Mouse (Mus musculus) midbrain, embryonic 14.5 days (tissue): ENCODE measurements around the gene Eif4e. TPM values are rescaled to one million over a fixed set of nuclear protein-coding genes. Genes with fewer than 3 reads are reported as not detected.

Source experiments
- ATAC-seq: fragments of 200-750 bp; cut with Nextera tagmentation; 2 replicates; pipeline ENCODE4 v1.8.0; 2017; ENCODE audit warnings: moderate number of reproducible peaks, moderate library complexity; ENCODE audit not compliant: low FRiP score, low TSS enrichment
- DNase-seq: peaks from one replicate; pipeline ENCODE4 v3.0.0-alpha.2; 2015
- H3K27ac ChIP-seq: fragments of 300-500 bp; sonication (generic); replicated peaks from 2 replicates; pipeline ENCODE4 v1.5.1; 2014; ENCODE audit warnings: mild to moderate bottlenecking, low read depth, low read length, moderate library complexity
- H3K27me3 ChIP-seq: fragments of 300-500 bp; sonication (generic); 2 replicates; pipeline ENCODE4 v1.6.1; 2014; ENCODE audit warnings: low read length, control low read depth, mixed read lengths; ENCODE audit not compliant: control insufficient read depth, insufficient read depth
- H3K36me3 ChIP-seq: fragments of 300-500 bp; sonication (generic); 2 replicates; pipeline ENCODE4 v1.6.1; 2014; ENCODE audit warnings: low read length, control low read depth; ENCODE audit not compliant: control insufficient read depth, insufficient read depth
- H3K4me1 ChIP-seq: fragments of 300-500 bp; sonication (generic); 2 replicates; pipeline ENCODE4 v1.6.1; 2014; ENCODE audit warnings: mild to moderate bottlenecking, antibody characterized with exemption, low read length, control low read depth; ENCODE audit not compliant: control insufficient read depth, insufficient read depth
- H3K4me2 ChIP-seq: fragments of 300-500 bp; sonication (generic); 2 replicates; pipeline ENCODE4 v1.6.1; 2014; ENCODE audit warnings: mild to moderate bottlenecking, low read length, moderate library complexity
- H3K4me3 ChIP-seq: fragments of 300-500 bp; sonication (generic); replicated peaks from 2 replicates; pipeline ENCODE4 v1.5.1; 2014; ENCODE audit warnings: low read depth, low read length
- H3K9ac ChIP-seq: fragments of 300-500 bp; sonication (generic); replicated peaks from 2 replicates; pipeline ENCODE4 v1.6.1; 2014; ENCODE audit warnings: mild to moderate bottlenecking, low read length, moderate library complexity
- H3K9me3 ChIP-seq: fragments of 300-500 bp; sonication (generic); 2 replicates; pipeline ENCODE4 v1.6.1; 2016; ENCODE audit warnings: low read length, control low read depth, mixed read lengths; ENCODE audit not compliant: control insufficient read depth
- WGBS: fragments of 180-500 bp; shearing (Covaris S2); extraction: QIAGEN DNeasy Blood & Tissue Kit; methylation state at CpG from one replicate; pipeline ENCODE4 v1.1.7; 2014; 5-methylcytosine and 5-hydroxymethylcytosine counted together
- polyA plus RNA-seq: library from polyadenylated mRNA; unstranded; fragments of >200 nt; fragmentation: Nextera tagmentation; extraction: Ambion mirVana; gene quantifications from 2 replicates; pipeline ENCODE4 v1.2.1, GENCODE M21; 2014

The Eif4e gene
- polyA plus RNA-seq, 1 experiment from 2014 or later, result 356 TPM

- H3K4me1 ChIP-seq, result peaks cover 11% of the 10 kb centered on the region
- H3K27ac ChIP-seq, result no peak overlapping the region
- no peak overlapping the region for H3K9ac ChIP-seq
- 38% methylated on average over 12 of the region's 12 CpGs for WGBS
- no peaks in the 10 kb centered on the region for H3K36me3 ChIP-seq
- H3K27me3 ChIP-seq, result no peaks in the 10 kb centered on the region
- peak overlapping the region; percentile 31 for H3K4me2 ChIP-seq
- no peak for ATAC-seq
- peaks cover 4% of the 10 kb centered on the region; the same call in 1 of the 2 replicates for H3K9me3 ChIP-seq
- peak; percentile 38 for DNase-seq
- H3K4me3 ChIP-seq, result no peak overlapping the region
These were observed 12.7 kb upstream of the Eif4e start for GRCm38 (mm10) chr3:138513243-138513642.

GRCm38 (mm10) chr3:138514749-138515148 lies 11.2 kb upstream of the Eif4e start:
- peaks cover 4% of the 10 kb centered on the region; the same call in 1 of the 2 replicates for H3K9me3 ChIP-seq
- WGBS, result 33% methylated on average over 3 of the region's 3 CpGs
- no peak overlapping the region for H3K27ac ChIP-seq
- DNase-seq, result no peak
- ATAC-seq, result no peak
- no peak overlapping the region for H3K9ac ChIP-seq
- no peaks in the 10 kb centered on the region for H3K27me3 ChIP-seq
- H3K4me1 ChIP-seq, result peaks cover 11% of the 10 kb centered on the region
- no peaks in the 10 kb centered on the region for H3K36me3 ChIP-seq
- no peak overlapping the region for H3K4me2 ChIP-seq
- no peak overlapping the region for H3K4me3 ChIP-seq

GRCm38 (mm10) chr3:138515656-138516370 lies 10.2 kb upstream of the Eif4e start:
- peaks cover 4% of the 10 kb centered on the region; the same call in 1 of the 2 replicates for H3K9me3 ChIP-seq
- H3K4me3 ChIP-seq, result no peak overlapping the region
- H3K36me3 ChIP-seq, result no peaks in the 10 kb centered on the region
- H3K4me2 ChIP-seq, result no peak overlapping the region
- H3K27me3 ChIP-seq, result no peaks in the 10 kb centered on the region
- H3K27ac ChIP-seq, result no peak overlapping the region
- peaks cover 11% of the 10 kb centered on the region for H3K4me1 ChIP-seq
- DNase-seq, result peak; percentile 56
- H3K9ac ChIP-seq, result no peak overlapping the region
- 0 out of 2 replicates have a peak, but pooled peaks have one; percentile 27 for ATAC-seq
- WGBS, result 16% methylated on average over 10 of the region's 10 CpGs

GRCm38 (mm10) chr3:138517881-138518280 lies 8.1 kb upstream of the Eif4e start:
- Histone ChIP-seq H3K9me3 (peaks cover 4% of the 10 kb centered on the region; the same call in 1 of the 2 replicates), H3K4me3 (no peak overlapping the region), H3K36me3 (no peaks in the 10 kb centered on the region), H3K27me3 (no peaks in the 10 kb centered on the region), H3K4me1 (peaks cover 11% of the 10 kb centered on the region), H3K4me2 (no peak overlapping the region), H3K9ac (no peak overlapping the region), H3K27ac (no peak overlapping the region)
- WGBS, result 82% methylated on average over 3 of the region's 3 CpGs
- DNase-seq (no peak), ATAC-seq (no peak)

- no peak for ATAC-seq
- Histone ChIP-seq H3K36me3 (no peaks in the 10 kb centered on the region), H3K4me1 (peaks cover 11% of the 10 kb centered on the region), H3K27me3 (no peaks in the 10 kb centered on the region), H3K27ac (no peak overlapping the region), H3K9me3 (peaks cover 4% of the 10 kb centered on the region; the same call in 1 of the 2 replicates), H3K9ac (no peak overlapping the region), H3K4me3 (no peak overlapping the region), H3K4me2 (no peak overlapping the region)
- DNase-seq, result no peak
- WGBS, result 92% methylated on average over 6 of the region's 6 CpGs
These were observed 6.8 kb upstream of the Eif4e start for GRCm38 (mm10) chr3:138519218-138519617.

GRCm38 (mm10) chr3:138523956-138524355 lies 2.0 kb upstream of the Eif4e start:
- Histone ChIP-seq H3K9me3 (no peaks in the 10 kb centered on the region), H3K4me3 (no peak overlapping the region), H3K27me3 (no peaks in the 10 kb centered on the region; the same call in 1 of the 2 replicates), H3K36me3 (no peaks in the 10 kb centered on the region), H3K4me1 (peaks cover 15% of the 10 kb centered on the region), H3K27ac (no peak overlapping the region), H3K4me2 (no peak overlapping the region), H3K9ac (no peak overlapping the region)
- 92% methylated on average over 4 of the region's 4 CpGs for WGBS
- DNase-seq (no peak), ATAC-seq (no peak)

GRCm38 (mm10) chr3:138525494-138525893 lies 485 bp upstream of the Eif4e start:
- Histone ChIP-seq H3K36me3 (no peaks in the 10 kb centered on the region), H3K9me3 (no peaks in the 10 kb centered on the region), H3K27me3 (no peaks in the 10 kb centered on the region; the same call in 1 of the 2 replicates), H3K4me3 (no peak overlapping the region), H3K27ac (no peak overlapping the region), H3K9ac (no peak overlapping the region), H3K4me1 (peaks cover 19% of the 10 kb centered on the region), H3K4me2 (no peak overlapping the region)
- ATAC-seq (no peak), DNase-seq (no peak)
- whole genome bisulfite sequencing, result 54% methylated on average over 8 of the region's 8 CpGs

- Histone ChIP-seq H3K27ac (peak overlapping the region; percentile 96), H3K27me3 (no peaks in the 10 kb centered on the region; the same call in 1 of the 2 replicates), H3K9me3 (no peaks in the 10 kb centered on the region), H3K4me1 (peaks cover 19% of the 10 kb centered on the region), H3K4me3 (peak overlapping the region; percentile 95), H3K4me2 (peak overlapping the region; percentile 76), H3K9ac (peak overlapping the region; percentile 93), H3K36me3 (no peaks in the 10 kb centered on the region)
- WGBS, result under 1% methylated on average over 84 of the region's 85 CpGs
- ATAC-seq (peak; percentile 95), DNase-seq (peak; percentile 99)
These were observed 1.1 kb downstream of the Eif4e start for GRCm38 (mm10) chr3:138526916-138527666.
